Mouse (Mus musculus): ENCODE data around the gene Tnfrsf21.
A peak's percentile ranks its signal among the peaks of the same experiment; 100 is the strongest.

Tnfrsf21 gene

GRCm38 (mm10) chr17:43076801-43077493, 60.6 kb downstream of the Tnfrsf21 start:
- DNase-seq (ENCODE audit: low spot score) = peak; percentile 76

GRCm38 (mm10) chr17:43077540-43077939, 61.2 kb downstream of the Tnfrsf21 start:
- DNase-seq (ENCODE audit: low spot score) = no peak

- DNase-seq (ENCODE audit: low spot score) = no peak
Observed at GRCm38 (mm10) chr17:43081225-43081624, 64.9 kb downstream of the Tnfrsf21 start.

- no peak for DNase-seq (ENCODE audit: low spot score)
Observed at GRCm38 (mm10) chr17:43089496-43089895, 73.1 kb downstream of the Tnfrsf21 start.

GRCm38 (mm10) chr17:43090948-43091724, 74.8 kb downstream of the Tnfrsf21 start:
- DNase-seq (ENCODE audit: low spot score) = no peak

- DNase-seq (ENCODE audit: low spot score) = no peak
Observed at GRCm38 (mm10) chr17:43092280-43092995, 76.1 kb downstream of the Tnfrsf21 start.

GRCm38 (mm10) chr17:43094285-43094684, 77.9 kb downstream of the Tnfrsf21 start:
- no peak for DNase-seq (ENCODE audit: low spot score)

DNA sequence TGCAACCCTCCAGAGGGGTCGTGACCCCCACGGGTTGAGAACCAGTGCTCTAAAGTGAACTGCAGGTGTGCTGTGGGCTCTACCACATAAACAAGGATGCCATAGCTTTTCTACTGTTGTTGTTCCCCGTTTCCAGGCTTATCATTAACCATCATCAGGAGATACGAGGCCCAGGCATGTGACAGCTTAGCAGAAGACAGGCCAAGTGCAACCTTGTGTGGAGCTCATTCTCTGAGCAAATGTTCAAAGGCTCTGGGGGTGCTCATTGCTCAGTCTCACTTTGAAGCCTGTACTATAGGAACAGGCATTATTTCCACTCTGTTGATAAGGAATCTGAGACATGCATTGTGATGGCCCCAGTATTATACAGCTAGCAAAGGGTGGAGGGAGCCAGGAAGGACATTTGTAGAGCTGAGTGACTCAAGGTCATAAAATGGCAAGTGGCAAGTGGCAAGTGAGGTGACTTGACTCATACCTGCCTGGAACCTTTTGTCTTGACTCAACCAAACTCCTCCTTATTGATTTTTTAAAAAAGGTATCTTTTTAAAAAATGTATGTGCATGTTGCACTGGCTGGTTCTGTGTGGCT, 80.8 kb downstream of the Tnfrsf21 start:
- no peak for DNase-seq (ENCODE audit: low spot score)

DNA sequence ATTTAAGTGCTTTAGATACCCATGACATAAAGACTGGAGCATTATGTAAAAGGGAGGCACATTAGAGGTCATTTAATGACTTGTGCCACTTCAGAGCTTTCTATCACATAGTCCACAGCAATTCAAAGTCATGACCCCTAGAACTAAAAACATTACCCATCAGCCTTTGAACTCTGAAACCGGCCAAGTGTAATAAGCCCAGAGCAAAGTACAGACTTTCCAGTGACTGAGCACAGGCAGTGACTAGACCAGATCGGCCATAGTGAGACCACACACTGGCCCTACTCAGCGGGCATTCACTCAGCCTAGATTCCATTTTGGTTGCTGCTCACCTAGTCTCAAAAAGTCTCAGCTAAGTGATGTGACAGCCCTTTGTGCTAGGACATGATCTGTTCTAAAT, 89.8 kb downstream of the Tnfrsf21 start:
- no peak for DNase-seq (ENCODE audit: low spot score)

DNA sequence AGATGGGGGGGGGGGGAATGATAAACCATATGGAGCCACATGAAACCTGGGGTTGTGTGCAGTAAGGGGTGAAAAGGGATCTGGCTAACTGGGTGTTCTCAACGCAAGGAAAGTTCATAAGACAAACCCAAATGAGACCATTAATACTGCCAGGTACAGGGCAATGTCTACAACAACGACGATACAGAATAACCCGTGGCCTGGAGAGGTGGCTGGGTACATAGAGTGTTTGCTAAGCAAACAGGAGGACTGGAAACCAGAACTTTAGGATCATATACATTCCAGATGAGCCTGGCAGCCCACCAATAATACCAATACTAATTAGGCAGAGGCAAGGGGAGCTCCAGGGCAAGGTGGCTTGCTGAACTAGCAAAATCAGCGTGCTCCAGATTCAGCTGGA, 91.0 kb downstream of the Tnfrsf21 start:
- DNase-seq (ENCODE audit: low spot score) = no peak

GRCm38 (mm10) chr17:43109501-43109900, 93.1 kb downstream of the Tnfrsf21 start:
- DNase-seq (ENCODE audit: low spot score) = no peak

DNA sequence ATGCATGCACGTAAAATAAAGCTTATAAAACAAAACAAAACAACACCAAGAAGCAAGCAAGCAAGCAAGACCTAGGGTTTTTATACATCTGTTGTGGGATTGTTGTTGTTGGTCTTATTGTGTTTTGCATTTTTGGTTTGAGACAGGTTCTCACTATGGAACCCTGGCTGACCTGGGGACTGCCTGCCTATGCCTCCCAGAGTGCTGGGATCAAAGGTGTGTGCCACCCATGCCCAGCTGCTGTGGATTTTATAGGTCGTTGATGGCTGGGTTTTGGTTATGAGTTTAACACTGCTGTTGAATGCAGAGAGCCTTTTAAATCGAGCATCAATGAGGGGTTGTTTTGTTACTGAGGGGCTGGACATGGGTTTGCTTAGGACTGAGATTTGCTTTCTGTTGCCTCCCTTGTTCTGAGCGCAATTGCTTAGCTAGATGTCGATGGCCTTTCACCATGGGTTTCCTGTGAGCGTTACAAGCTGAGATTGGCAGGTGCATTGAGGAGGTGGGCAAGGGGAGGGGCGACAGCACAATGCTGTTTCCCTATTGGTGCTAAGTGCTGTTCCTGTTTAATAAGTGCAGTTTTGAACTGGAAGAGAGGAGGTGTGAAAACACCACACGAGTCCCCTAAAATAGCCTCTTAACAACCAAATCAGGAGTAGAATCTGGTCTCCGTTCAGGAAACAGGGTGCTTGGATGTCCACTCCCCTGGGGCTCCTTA, 94.0 kb downstream of the Tnfrsf21 start:
- DNase-seq (ENCODE audit: low spot score) = no peak

DNA sequence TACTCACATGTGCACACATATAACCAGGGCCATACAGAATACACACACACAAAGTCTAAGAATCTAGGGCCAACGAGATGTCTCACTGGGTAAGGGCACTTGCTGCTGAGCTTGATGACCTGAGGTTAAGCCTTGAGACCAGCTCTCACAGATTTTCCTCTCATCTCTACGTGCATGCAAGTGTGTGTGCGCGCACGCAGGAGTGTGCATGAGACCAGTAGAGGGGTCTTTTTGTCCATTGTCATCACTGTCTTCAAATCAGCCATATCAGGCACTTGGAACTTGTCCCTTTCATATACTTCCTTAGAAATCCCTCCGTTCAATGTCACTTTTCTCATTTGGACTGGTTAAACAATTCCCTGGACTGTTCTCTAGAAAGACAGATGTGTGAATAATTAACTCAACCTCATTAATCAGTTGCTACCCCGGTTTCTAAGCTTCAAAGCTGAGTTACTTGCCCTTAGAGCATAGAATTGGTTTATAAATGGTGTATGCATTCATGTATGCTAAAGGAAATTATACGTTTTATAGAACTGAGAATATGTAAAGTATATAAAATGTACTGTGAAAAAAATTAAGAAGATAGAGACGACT, 97.1 kb downstream of the Tnfrsf21 start:
- DNase-seq (ENCODE audit: low spot score) = no peak

DNA sequence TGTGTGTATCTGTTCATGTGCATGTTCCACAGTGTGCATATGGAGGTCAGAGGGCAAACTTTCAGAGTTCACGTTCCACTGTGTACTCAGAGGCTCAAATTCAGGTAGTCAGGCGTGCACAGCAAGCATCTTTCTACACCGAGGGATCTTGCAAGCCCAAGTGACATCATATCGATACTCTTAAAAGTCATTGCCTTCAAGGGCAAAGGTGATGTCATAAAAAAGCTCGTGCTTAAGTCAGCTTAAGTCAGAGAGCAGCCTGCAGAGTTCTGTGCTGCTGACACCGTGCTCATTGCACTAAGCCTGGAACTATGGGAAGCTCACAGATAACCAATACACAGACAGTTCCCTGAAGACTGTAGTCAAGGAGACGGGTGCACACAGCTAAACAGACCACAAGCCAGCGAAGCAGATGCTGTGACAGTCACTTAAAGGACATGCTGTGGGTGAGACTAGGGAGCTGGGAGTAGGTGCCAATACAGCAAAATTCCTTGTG, 97.8 kb downstream of the Tnfrsf21 start:
- DNase-seq (ENCODE audit: low spot score) = no peak

DNA sequence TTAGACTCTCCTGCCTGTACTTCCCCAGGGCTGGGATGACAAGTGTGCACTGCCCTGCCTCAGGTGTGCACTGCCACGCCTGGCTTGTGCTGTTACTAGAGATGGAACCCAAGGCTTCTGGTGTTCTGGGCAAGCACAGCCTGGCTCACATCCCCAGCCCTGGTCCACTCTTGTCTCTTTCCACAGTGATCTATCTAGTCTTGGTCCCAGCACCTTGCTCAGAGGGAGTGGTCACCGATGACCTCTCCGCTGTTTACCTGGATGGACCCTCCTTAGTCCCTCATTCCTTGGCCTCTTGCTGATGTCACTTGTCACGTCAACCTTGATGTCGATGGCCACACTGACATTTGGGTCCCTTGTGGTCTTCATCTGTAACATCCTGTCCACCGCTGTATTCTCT, 98.6 kb downstream of the Tnfrsf21 start:
- no peak for DNase-seq (ENCODE audit: low spot score)

- DNase-seq (ENCODE audit: low spot score) = no peak
Observed at GRCm38 (mm10) chr17:43116748-43117147, 100.4 kb downstream of the Tnfrsf21 start.

GRCm38 (mm10) chr17:43119446-43119845, 103.1 kb downstream of the Tnfrsf21 start:
- no peak for DNase-seq (ENCODE audit: low spot score)

DNA sequence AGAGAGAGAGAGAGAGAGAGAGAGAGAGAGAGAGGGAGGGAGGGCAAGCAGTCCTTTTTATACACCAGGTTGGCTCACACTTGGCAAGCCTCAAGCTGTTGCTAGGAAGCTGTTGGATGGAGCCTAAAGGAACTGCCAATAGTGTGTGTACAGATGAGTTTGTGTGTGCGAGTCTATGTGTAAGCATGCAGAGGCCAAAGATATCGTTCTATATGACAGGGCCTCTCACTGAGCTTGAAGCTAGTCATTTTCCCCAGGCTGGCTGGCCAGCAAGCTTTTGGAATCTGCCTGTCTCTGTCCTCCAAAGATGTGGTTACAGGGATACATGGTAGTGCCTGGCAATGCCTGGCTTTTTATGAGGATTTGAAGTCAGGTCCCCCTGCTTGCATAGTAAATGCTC, 104.7 kb downstream of the Tnfrsf21 start:
- no peak for DNase-seq (ENCODE audit: low spot score)

GRCm38 (mm10) chr17:43128305-43128704, 112.0 kb downstream of the Tnfrsf21 start:
- DNase-seq (ENCODE audit: low spot score) = no peak

GRCm38 (mm10) chr17:43128908-43129533, 112.7 kb downstream of the Tnfrsf21 start:
- no peak for DNase-seq (ENCODE audit: low spot score)

All from embryo, embryonic 10 days (tissue).